Mouse (Mus musculus) liver, postnatal 0 days (tissue): Measurements from ENCODE around the gene Zfp131. TPM values are rescaled to one million over a fixed set of nuclear protein-coding genes. Genes with fewer than 3 reads are reported as not detected.

ENCODE experiments used
- ATAC-seq: fragments of 200-750 bp; cut with Nextera tagmentation; 2 replicates; pipeline ENCODE4 v1.8.0; 2017; ENCODE audit warnings: mild to moderate bottlenecking, moderate library complexity
- DNase-seq: peaks from one replicate; pipeline ENCODE4 v3.0.0-alpha.2; 2016
- H3K27ac ChIP-seq: fragments of 300-500 bp; sonication (generic); 2 replicates; pipeline ENCODE4 v1.5.1; 2014; ENCODE audit warnings: antibody characterized with exemption, moderate library complexity, mild to moderate bottlenecking, low read depth
- H3K27me3 ChIP-seq: fragments of 300-500 bp; sonication (generic); 2 replicates; pipeline ENCODE4 v1.6.1; 2014; ENCODE audit warnings: low read length, control low read depth, mixed read lengths; ENCODE audit not compliant: insufficient read depth
- H3K36me3 ChIP-seq: fragments of 300-500 bp; sonication (generic); replicated peaks from 2 replicates; pipeline ENCODE4 v1.6.1; 2014; ENCODE audit warnings: mild to moderate bottlenecking, control low read depth, low read length, moderate library complexity, mixed read lengths; ENCODE audit not compliant: insufficient read depth
- H3K4me1 ChIP-seq: fragments of 300-500 bp; sonication (generic); 2 replicates; pipeline ENCODE4 v1.6.1; 2014; ENCODE audit warnings: antibody characterized with exemption, mild to moderate bottlenecking, control low read depth; ENCODE audit not compliant: insufficient read depth
- H3K4me2 ChIP-seq: fragments of 300-500 bp; sonication (generic); 2 replicates; pipeline ENCODE4 v1.6.1; 2014; ENCODE audit warnings: low read depth, mild to moderate bottlenecking, low read length, moderate library complexity, mixed read lengths
- H3K4me3 ChIP-seq: fragments of 300-500 bp; sonication (generic); 2 replicates; pipeline ENCODE4 v1.5.1; 2014; ENCODE audit warnings: low read depth, low read length
- H3K9ac ChIP-seq: fragments of 300-500 bp; sonication (generic); replicated peaks from 2 replicates; pipeline ENCODE4 v1.6.1; 2014; ENCODE audit warnings: mild to moderate bottlenecking, moderate library complexity
- H3K9me3 ChIP-seq: fragments of 300-500 bp; sonication (generic); 2 replicates; pipeline ENCODE4 v1.6.1; 2016; ENCODE audit warnings: mild to moderate bottlenecking, control low read depth, low read length, mixed read lengths
- CTCF ChIP-seq: sonication (generic); IDR thresholded peaks from 2 replicates; pipeline ENCODE4 v1.5.1; 2016; ENCODE audit warnings: antibody characterized with exemption, low read depth
- EP300 ChIP-seq: IDR thresholded peaks from 2 replicates; pipeline ENCODE4 v1.6.1; 2016; ENCODE audit warnings: antibody characterized with exemption, low read depth, mild to moderate bottlenecking
- WGBS: fragments of 180-500 bp; shearing (Covaris S2); extraction: QIAGEN DNeasy Blood & Tissue Kit; methylation state at CpG from one replicate; pipeline ENCODE4 v1.1.7; 2014; ENCODE audit not compliant: insufficient replicate concordance; 5-methylcytosine and 5-hydroxymethylcytosine counted together
- polyA plus RNA-seq: library from polyadenylated mRNA; unstranded; fragments of >200 nt; fragmentation: Nextera tagmentation; extraction: Ambion mirVana; gene quantifications from 2 replicates; pipeline ENCODE4 v1.2.1, GENCODE M21; 2015

Zfp131 gene
- polyA plus RNA-seq, 1 experiment from 2014 or later = 8.8 TPM

- Histone ChIP-seq H3K9me3 (no peaks in the 10 kb centered on the region), H3K27ac (no peak overlapping the region), H3K4me1 (no peaks in the 10 kb centered on the region), H3K9ac (no peak overlapping the region), H3K4me3 (no peak overlapping the region), H3K4me2 (no peak overlapping the region), H3K27me3 (no peaks in the 10 kb centered on the region), H3K36me3 (no peaks in the 10 kb centered on the region)
- ATAC-seq (no peak), DNase-seq (no peak)
- TF ChIP-seq CTCF = no peak
- no peak for TF ChIP-seq EP300
- WGBS = 11% methylated on average over 2 of the region's 2 CpGs
Measured at GRCm38 (mm10) chr13:119817579-119818206, 27.0 kb upstream of the Zfp131 start.

DNA sequence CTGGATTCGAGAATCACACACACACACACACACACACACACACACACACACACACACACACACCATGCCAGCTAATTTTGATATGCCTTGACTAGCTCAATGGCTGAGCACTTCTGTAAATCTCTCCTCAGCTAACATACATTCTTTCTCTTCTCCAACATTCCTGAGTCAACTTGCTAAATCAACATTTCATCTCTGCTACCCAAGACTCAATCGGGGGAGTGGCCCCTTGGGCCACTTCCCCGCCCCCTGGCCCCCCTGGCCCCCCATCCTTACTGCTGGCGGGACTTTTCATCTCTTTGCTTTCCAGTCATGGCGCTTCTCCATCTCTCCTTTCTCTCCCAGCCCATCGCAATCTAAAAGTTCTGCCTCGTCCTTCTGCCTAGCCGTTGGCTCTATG is 26.1 kb upstream of the Zfp131 start:
- Histone ChIP-seq H3K4me1 (no peaks in the 10 kb centered on the region), H3K4me2 (no peak overlapping the region), H3K4me3 (no peak overlapping the region), H3K36me3 (no peaks in the 10 kb centered on the region), H3K9ac (no peak overlapping the region), H3K9me3 (no peaks in the 10 kb centered on the region), H3K27ac (no peak overlapping the region), H3K27me3 (no peaks in the 10 kb centered on the region)
- no peak for ATAC-seq
- DNase-seq = no peak
- TF ChIP-seq EP300 (no peak), CTCF (no peak)
- WGBS = 60% methylated on average over 8 of the region's 8 CpGs

GRCm38 (mm10) chr13:119810031-119810430 is 19.3 kb upstream of the Zfp131 start:
- no peaks in the 10 kb centered on the region for H3K27me3 ChIP-seq
- WGBS = 85% methylated on average over 8 of the region's 9 CpGs
- no peaks in the 10 kb centered on the region for H3K4me1 ChIP-seq
- H3K4me3 ChIP-seq = no peak overlapping the region
- no peaks in the 10 kb centered on the region for H3K36me3 ChIP-seq
- H3K4me2 ChIP-seq = no peak overlapping the region
- DNase-seq (no peak), ATAC-seq (no peak)
- TF ChIP-seq EP300 (no peak), CTCF (no peak)
- H3K9me3 ChIP-seq = no peaks in the 10 kb centered on the region
- H3K9ac ChIP-seq = no peak overlapping the region
- H3K27ac ChIP-seq = no peak overlapping the region

GRCm38 (mm10) chr13:119808937-119809336 is 18.2 kb upstream of the Zfp131 start:
- Histone ChIP-seq H3K36me3 (no peaks in the 10 kb centered on the region), H3K27me3 (no peaks in the 10 kb centered on the region), H3K4me1 (no peaks in the 10 kb centered on the region), H3K9me3 (no peaks in the 10 kb centered on the region), H3K9ac (no peak overlapping the region), H3K4me2 (no peak overlapping the region), H3K27ac (no peak overlapping the region), H3K4me3 (no peak overlapping the region)
- TF ChIP-seq EP300 = no peak
- ATAC-seq = no peak
- no peak for DNase-seq
- WGBS = 41% methylated on average over 2 of the region's 2 CpGs

DNA sequence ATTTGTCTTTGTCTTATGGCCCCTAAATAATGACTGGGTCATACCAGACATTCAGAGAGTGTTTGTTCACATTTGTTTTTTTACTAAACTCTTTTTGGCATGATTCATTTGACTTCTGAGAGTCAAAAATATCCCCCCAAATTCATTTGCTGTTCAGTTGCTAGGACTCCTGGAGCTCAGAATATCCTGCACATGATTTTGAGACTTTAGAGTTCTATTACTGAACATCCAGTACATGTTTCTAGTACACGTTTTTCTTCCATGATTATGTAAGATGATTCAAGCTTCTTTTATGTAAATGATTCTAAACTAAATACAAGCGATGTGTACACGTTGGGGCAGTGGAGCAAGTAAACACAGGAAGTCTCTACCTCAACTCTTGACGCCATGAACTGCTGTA is 7.0 kb upstream of the Zfp131 start:
- ATAC-seq (no peak), DNase-seq (no peak)
- WGBS = 44% methylated on average over 4 of the region's 4 CpGs
- no peaks in the 10 kb centered on the region for H3K36me3 ChIP-seq
- no peaks in the 10 kb centered on the region for H3K9me3 ChIP-seq
- H3K4me2 ChIP-seq = no peak overlapping the region
- no peak overlapping the region for H3K27ac ChIP-seq
- H3K4me1 ChIP-seq = no peaks in the 10 kb centered on the region
- no peak overlapping the region for H3K9ac ChIP-seq
- TF ChIP-seq CTCF (no peak), EP300 (no peak)
- no peak overlapping the region for H3K4me3 ChIP-seq
- H3K27me3 ChIP-seq = no peaks in the 10 kb centered on the region

DNA sequence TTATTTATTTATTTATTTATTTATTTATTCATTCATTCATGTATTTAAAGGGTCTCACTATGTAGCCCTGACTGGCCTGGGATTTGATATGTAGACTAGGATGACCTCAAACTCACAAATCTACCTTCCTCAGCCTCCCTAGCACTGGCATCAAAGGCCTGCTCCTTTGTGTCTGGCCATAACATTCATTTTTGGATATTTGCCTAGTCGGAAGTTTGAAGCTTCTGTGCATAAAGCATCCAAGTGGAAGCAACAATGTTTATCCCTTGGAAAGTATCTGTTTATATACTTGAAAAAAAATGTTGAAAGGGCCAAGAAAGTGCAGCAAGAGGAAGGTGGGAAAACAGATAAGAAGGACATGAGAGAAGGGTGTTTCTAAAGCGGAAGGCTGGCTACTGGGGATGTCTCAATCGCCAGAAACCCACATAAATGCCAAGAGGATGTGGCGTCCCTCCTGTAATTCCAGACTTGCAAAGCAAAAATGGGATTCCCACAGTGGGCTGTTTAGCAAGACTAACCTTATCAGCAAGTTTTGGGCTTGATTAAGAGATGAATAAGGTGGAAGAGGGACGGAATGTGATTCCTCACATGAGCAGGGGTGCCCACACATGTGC is 2.2 kb upstream of the Zfp131 start:
- TF ChIP-seq CTCF (no peak), EP300 (no peak)
- Histone ChIP-seq H3K9me3 (no peaks in the 10 kb centered on the region), H3K27ac (no peak overlapping the region), H3K4me3 (no peak overlapping the region), H3K27me3 (no peaks in the 10 kb centered on the region), H3K36me3 (peaks cover 10% of the 10 kb centered on the region; the same call in 1 of the 2 replicates), H3K4me1 (peaks cover 11% of the 10 kb centered on the region), H3K9ac (no peak overlapping the region), H3K4me2 (no peak overlapping the region)
- DNase-seq = no peak
- WGBS = 56% methylated on average over 5 of the region's 5 CpGs
- ATAC-seq = no peak
